Mouse (Mus musculus) heart, postnatal 10 days (tissue): ENCODE measurements around the gene Gstt1. TPM values are rescaled to one million over a fixed set of nuclear protein-coding genes. Genes with fewer than 3 reads are reported as not detected.
"Not testable (repeated sequence)": the region's sequence is repeated elsewhere in the genome, so short reads cannot be mapped to it uniquely, and the experiment has no call there.

Source experiments
- DNase-seq, 2 experiments: peaks; one replicate each; pipeline ENCODE4 v3.0.0; 2021
- intact Hi-C: fragments of 180-260 bp; cut with DNase I; formaldehyde crosslinking; loops from one replicate; pipeline ENCODE4 v1.15.1; 2025
- total RNA-seq, 2 experiments: library from RNA; stranded (reverse); gene quantifications; 2 replicates each; pipeline ENCODE4 v1.2.3; 2021

The Gstt1 gene
- 1 to 10 TPM; 5.9 to 7.9 TPM for total RNA-seq

DNA sequence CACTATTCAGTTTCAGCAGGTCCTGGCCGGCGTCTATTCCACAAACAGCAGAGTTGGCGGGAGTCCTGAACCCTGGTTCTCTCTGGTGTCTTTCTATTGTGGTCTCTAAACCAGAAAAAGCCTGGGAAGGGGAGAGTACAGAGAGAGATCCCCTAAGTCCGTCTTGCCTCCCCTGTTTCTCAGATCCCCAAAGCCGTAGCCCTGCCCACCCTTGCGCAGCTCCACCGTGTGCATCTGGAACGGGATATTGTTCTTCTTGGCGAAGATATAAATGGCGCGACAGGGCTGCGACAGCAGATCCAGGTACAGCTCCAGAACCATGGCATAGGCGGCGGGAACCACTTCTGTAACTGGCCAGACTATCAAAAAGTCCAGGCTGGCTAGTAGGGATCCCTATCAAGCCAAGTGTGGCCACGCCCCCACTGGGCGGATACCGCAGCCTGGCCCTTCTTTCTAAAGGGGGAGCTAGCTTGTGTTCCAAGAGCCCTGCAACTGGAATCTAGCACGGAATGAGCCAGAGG, at the start of gene Gstt1:
Gene Gstt1, minus strand, starts transcription at position 409 of the 521 bp plus-strand sequence.
- intact Hi-C loops: no loop called here
- peak; percentile 60 to 69 for DNase-seq

DNA sequence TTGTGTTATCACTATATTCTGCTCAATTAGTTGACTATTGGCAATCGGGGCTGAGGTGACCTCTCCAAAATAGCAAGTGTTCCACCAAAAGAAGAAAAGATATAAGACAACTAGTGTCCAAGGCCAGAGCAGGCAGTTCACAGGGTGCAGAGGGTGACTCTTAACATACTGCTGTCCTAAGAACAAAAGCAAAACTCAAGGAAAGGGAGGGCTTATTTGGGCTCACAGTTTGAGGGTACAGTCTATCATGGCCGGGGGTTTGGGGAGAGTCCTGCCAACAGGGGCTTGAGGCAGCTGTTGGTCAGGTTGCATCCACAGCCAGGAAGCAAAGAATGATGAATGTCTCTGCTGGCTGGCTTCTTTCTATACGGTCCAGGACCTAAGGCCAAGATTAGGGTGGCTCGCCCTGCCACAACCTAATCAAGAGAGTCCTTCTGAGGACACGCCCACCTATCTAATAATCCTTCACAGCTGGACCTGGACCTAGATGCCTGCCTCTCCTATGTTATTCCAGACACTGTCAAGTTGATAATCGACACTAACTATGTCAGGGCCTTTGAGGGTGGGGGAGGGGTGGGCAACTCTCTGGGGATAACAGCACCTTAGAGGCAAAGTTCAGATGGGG, 47.0 kb upstream of the Gstt1 start:
- intact Hi-C loops: no loop called here
- DNase-seq: no peak

DNA sequence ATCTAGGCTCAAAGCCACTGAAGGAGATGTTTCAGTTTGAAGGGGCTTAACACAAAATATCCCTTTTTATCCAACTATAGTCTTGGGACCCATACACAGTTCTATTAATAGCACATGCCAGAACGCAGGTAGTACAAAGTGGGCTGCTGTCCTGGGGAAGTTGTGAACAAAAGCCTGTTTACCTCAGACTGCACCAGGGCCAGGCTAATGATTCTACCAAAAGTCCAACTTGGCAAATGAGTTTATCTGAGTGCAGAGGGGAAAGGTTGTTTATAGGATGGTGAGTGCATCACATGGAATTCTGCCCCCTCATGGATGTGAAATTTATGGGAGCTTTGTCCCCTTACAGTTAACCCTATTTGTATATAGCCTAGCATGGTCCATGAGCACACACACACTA, 46.4 kb upstream of the Gstt1 start:
- no peak for DNase-seq
- intact Hi-C loops: no loop called here

DNA sequence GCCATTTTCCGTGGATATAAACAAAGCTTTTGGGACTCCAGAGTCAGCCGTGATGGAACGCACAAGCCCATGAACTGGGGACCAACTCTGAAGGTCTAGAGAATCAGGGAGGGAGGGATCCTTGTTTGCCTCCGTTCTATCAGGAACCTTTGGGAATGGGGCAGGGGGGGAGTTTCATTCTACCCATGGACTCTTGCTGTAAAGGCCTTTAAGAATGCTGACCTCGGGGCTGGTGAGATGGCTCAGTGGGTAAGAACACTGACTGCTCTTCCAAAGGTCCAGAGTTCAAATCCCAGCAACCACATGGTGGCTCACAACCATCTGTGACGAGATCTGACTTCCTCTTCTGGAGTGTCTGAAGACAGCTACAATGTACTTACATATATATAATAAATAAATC, 45.5 kb upstream of the Gstt1 start:
- DNase-seq, intact Hi-C loops: not testable (repeated sequence)

DNA sequence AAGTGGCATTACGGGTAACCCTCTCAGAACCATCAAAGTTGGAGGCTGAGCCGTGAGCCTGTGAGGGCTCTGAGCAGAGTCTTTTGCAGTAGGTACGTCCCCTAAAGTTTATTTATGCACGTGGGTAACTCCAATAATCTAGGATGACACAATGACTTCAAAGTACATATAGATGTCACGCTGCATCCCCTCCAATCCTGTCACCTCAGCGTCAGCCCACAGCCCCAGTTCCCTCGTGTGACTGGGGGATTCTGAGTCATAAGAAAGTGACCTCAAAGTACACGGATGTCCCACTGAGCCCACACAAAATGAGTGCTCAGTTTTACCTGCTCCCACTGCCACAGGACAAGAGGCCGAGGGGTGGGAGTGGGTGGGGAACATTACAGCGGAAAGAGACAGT, 40.7 kb upstream of the Gstt1 start:
- intact Hi-C loops: loop anchor here (5.0 kb wide), 1 partner anchor 77 kb away; the partner anchor contains the start of gene Cabin1

DNA sequence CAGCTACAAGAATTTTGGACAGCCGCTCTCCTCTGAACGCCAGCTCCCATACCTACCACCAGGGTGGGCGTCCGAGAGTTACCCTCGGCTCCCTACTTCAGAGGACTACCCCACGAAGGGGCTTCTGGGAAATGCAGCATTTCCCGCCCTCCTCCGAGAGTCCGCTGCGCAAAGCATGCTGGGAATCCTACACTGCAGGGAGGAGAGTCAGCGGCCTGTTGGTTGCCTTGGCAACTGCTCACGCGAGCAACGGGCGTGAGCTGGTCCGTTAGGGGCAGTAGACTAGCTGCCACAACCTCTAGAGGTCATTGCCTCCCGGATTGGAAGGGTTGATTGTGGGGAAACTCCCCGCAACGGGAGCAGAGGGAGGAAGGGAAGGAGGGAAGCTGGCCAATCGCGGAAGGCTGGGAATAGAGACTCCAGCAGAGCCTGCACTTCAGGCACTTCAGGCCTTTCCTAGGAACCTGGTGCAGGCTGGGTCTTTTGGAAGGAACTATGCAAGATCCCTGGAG, 38.9 kb upstream of the Gstt1 start, which contains the start of gene Gstt2:
Gene Gstt2, minus strand, starts transcription at position 177 of the 512 bp plus-strand sequence.
- intact Hi-C loops: loop anchor here (5.0 kb wide), 1 partner anchor 75 kb away; the partner anchor contains the start of gene Cabin1

More for the DNA sequence above, 40.7 kb upstream of the Gstt1 start:
- DNase-seq: no peak

DNA sequence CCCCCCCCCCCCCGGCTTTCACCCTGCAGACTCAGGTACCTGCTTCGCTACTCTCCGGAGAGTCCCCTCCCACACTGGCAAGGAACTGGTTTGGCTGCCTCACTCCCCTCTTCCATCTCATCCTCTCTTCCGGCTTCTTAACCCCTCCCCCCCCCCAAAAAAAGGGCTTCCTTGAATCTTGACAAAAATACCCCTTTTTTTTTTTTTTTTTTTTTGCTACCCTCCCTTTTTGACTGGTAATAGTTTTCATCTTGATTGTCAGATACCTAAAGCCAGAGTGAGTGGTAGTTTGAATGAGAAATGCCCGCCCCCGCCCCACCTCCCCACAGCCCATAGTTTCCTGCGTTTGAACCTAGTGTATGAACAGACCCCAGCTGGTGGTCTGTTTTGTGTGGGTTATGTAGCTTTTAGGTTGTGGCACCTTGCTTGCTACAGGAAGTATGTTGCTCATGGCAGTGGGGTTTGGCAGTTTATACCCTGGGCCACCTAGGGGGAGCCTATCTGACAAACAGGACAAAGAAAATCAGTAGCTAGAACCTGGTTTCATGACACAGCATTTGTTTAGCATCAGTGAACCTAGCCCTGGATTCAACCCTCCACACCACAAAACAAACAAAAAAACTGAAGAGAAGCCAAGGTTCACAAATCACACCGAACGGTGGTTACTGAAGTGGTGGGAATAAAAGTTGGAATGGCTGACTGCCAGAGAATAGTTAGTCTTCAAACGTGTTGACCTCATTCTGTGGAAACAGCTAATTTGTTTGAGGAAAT, 37.6 kb upstream of the Gstt1 start:
- no peak for DNase-seq
- intact Hi-C loops: loop anchor here (2.0 to 5.0 kb wide), 2 partner anchors 63 to 74 kb away; partner anchors contain the start of genes Cabin1 and Ddt

More for the DNA sequence above, 38.9 kb upstream of the Gstt1 start, which contains the start of gene Gstt2:
- peak; percentile 94 to 96 for DNase-seq

DNA sequence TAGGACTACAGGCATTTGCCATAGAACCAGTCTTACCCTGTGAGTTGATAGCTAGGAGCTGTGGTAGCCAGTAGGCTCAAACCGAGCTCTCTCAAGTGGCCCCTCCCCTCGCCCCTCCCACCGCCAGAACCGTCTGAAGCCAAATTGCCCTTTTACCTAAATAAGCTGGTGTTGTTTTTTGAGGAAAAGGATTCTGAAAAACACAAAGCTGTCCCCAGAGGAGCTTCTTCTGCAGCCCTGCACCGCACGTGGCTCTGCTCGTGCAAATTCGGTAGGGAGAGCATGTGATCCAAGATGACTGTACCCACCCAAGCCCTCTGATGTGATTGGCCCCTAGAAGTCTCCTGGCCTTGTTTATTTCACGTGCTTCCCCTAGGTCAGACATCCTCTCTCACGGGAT, 36.9 kb upstream of the Gstt1 start:
- DNase-seq: peak; percentile 49 to 69
- intact Hi-C loops: loop anchor here (2.0 to 5.0 kb wide), 2 partner anchors 63 to 73 kb away; partner anchors contain the start of genes Cabin1 and Ddt

DNA sequence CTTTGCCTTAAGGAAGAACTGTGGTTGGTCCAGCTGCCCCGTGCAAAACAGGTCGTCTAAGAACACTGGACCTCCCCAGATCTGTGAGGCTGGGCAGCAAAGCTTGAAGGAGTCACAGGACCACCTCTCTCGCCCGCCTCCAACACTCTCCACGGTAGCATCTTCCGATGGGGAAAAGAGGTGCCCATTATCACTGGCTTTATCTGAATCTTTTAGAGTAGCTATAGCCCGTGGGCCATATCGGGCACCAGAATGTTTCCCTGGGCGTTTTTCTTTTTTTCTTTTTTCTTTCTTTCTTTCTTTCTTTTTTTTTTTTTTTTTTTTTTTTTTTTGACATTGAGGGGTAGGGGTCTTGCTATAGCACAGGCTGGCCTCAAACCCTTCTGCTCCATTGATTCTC, 36.3 kb upstream of the Gstt1 start:
- no peak for DNase-seq
- intact Hi-C loops: loop anchor here (2.0 to 5.0 kb wide), 4 partner anchors 62 to 247 kb away; partner anchors contain the start of genes Cabin1, Ddt, Ggt5 and Susd2

DNA sequence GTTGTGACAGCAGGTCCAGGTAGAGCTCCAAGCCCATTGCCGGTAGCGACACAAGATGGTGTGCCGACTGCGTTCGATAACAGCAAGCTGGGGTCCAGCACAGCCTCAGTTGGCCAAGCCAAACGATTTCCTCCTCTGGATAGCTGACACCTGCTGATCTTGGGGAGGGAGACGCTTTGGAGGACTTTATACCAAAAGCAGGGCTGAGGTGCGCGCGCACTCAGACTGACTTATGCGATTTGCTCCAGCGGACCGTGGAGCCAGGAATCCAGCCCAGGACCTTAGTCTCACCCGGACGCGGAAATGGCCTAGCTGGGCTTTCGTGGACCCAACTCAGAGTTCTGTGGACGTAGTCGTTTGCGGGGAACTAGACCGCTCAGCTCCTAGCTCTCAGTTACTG, 35.9 kb upstream of the Gstt1 start:
- intact Hi-C loops: loop anchor here (2.0 to 5.0 kb wide), 3 partner anchors 61 to 247 kb away; partner anchors contain the start of genes Ddt, Ggt5 and Susd2
- DNase-seq: peak; percentile 80 to 86

DNA sequence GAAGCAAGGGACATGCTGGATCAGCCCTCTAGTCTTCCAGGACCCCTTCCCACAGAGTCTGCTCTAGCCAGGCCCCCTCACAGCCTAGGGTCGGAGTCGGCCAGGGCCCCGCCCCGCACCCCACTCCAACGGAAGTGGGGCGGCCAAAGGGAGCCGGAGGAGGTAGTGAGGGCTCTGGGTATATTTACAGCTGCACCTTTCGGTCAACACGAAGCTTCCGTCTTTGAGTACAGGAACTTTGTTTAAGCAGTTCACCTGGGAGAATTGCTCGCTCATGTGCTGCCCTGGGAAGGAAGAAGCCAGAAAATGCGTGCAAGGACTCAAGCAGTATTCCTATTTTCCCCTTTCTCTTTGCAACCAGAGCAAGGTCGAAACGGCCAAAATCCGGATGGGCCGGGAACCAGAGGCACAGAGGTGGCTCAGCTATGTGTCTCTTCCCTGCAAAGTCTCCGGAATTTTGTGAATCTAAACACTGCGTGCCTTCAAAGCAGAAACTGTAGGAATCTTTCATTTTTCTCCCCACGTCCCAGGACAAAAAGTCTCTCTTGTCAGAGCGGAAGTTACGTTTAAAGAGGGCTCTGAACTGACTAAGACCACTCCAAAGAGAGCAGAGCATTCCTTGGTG, 35.2 kb upstream of the Gstt1 start:
- DNase-seq: peak in 1 of 2 experiments; percentile 47
- intact Hi-C loops: loop anchor here (2.0 to 5.0 kb wide), 3 partner anchors 61 to 246 kb away; partner anchors contain the start of genes Ddt, Ggt5 and Susd2

DNA sequence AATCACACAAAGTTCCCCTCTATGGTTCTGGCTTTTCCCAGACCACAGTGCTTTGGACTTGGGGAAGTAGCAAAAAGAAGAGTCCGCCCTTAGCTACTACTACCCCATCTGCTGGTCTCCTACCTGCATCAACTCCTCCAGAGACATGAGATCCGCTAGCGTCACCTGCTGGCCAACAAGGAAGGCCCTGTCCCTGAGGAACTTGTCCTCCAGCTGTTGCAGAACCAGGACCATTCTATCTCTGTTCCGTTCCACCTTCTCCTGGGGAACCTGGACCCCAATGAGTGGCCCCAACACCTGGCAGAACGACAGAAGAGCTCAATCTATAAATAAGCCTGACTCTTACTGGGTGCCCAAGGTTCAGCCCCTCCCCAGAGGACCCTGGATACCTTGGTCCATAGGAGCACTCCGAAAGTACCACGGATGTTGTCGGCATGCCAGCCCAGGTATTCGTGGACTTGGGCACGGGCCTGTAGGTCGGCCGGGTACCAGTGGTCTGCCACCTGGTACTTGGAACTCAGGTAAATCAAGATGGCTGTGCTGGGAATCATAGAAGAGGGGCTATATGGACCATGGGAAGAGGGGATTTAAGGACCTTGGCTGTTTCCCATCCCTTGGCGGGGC, 34.0 kb upstream of the Gstt1 start:
- intact Hi-C loops: loop anchor here (1.0 to 5.0 kb wide), 3 partner anchors 88 to 245 kb away; partner anchors contain the start of genes Ggt5 and Susd2
- DNase-seq: peak; percentile 66 to 80

DNA sequence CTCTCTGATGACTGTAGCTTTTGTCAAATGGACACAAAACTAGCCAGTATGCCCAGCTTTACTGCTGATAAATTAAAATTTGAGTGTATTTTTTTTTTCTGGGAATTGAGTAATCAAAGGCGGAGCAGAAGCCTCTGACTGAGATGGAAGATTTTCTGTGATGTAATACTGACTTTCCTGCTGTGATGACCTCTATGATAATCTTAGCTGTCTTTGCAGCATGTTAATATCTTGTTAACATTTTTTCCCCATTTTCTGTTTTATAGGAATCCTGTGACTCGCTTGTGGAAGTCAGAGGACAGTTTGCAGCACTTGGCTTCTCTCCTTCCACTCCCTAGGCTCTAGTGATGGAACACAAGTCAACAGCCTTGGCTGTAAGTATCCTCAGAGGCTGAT, 31.9 kb upstream of the Gstt1 start:
- intact Hi-C loops: loop anchor here (5.0 kb wide), 2 partner anchors 188 to 243 kb away; partner anchors contain the start of genes Ggt5 and Susd2
- DNase-seq: no peak

DNA sequence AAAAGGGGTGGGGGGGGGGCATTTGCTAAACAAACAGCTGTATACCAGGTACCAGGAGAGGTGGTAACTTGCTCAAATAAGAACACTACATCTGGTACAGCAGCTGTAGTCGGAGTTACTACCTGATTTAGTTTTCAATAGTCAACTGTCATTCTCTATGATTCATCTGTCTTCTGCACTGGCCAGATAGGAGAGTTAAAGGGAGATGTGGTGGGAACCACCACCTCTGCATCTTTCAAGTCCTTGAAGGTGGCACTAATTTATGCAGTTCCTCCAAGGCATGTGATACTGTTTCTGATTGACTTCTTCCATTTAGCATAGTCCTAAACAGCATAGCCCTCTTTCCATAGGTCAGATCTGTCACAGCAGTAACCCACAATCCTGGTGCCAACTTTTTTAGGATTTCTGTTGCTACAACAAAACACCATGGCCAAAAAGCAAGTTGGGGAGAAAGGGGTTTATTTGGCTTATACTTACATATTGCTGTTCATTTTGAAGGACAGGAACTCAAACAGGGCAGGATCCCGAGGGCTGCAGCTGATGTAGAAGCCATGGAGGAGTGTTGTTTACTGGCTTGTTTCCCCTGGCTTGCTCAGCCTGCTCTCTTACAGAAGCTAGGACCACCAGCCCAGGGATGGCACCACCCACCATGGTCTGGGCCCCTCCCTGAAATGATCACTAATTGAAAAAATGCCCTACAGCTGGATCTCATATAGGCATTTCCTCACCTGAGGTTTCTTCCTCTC, 31.3 kb upstream of the Gstt1 start:
- DNase-seq: no peak
- intact Hi-C loops: loop anchor here (5.0 kb wide), 2 partner anchors 187 to 242 kb away; partner anchors contain the start of genes Ggt5 and Susd2

DNA sequence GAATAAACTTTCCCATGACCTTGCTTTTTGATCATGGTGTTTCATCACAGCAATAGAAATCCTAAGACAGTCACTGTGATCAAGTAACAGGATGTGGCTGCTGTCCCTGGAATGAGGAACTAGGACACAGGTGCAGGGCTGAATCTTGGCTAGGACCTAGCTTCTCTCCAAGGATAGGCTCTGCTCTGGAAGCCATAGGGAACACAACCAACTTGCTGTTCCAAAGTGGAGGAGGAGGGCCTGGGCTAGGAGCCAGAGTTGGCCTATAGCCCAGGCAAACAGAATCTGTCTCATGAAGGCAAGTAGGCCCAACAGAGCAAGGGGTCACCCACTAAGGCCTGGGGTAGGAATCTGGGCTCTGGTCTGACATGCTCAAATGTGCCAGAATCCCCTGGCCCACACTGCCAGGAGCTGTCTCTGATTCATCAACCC, 30.1 kb upstream of the Gstt1 start:
- intact Hi-C loops: no loop called here
- DNase-seq: peak; percentile 65 to 73

DNA sequence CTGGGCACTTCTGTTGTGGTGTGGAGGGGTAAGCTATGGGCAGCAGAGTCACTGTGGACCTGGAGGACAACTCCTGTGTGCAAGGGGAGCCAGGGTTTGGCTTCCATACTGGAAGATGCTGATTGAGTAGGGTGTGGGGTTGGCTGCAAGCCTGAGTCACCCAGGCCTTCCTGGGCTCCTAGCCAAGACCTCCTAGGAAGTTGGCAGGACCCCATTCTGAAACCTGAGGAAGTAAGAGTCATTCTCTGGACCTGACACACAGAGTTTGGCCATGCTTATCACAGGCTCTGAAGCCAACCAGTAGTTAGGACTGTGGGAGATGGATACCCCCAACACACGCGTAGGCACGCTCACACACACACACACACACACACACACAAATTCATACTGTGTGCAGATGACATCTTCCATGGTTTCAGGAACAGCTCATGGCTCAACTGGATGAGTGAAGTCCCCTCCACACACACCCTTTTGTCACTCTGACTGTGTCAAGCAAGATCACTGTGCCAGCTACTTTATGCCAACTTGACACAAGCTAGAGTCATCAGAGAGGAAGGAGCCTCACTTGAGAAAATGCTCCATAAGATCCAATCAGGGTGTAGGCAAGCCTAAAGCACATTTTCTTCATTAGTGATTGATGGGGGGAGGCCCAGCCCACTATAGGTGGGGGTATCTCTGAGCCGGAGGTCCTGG, 29.4 kb upstream of the Gstt1 start:
- DNase-seq: peak; percentile 68 to 73
- intact Hi-C loops: no loop called here

DNA sequence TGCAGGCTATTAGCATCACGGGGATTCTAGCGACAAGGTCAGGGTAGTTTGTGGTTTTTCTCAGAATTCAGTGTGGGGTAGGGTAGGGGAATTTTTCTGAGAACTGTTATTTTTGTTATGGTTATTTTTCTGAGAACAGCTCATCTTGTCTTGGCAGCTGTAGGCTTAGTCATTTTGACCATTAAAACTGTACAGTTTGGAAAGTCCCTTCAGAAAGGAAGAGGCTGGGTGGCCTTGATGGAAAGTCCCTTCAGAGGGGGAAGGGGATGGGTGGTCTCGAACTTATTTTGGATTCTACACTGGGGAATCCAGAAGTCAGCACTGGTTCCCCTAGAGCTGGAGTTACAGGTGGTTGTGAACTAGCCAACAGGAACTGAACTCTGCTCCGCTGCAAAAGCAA, 26.1 kb upstream of the Gstt1 start:
- intact Hi-C loops: no loop called here
- DNase-seq: no peak

DNA sequence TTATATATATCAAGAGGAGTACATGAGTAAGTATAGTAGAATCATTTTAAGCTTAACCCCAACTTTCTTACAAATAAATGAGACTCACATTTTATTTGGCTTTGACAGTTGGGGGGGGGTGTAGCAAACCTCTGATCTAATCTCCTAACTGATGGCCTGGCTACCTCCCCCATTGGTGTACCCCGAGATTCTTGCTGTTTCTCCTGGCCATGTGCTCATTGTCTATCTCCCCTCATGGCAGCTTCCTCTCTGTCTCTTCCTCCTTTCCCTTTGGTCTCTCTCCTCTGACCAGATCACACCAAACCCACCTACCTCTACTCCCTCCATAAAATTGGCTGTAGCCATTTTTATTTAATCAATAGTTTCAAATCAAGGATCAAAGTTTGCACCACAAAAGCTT, 25.4 kb upstream of the Gstt1 start:
- DNase-seq: no peak
- intact Hi-C loops: no loop called here
